Mouse (Mus musculus) forebrain, embryonic 15.5 days (tissue): ENCODE results near the gene Agpat2. TPM values are rescaled to one million over a fixed set of nuclear protein-coding genes. Genes with fewer than 3 reads are reported as not detected.
A peak's percentile ranks its signal among the peaks of the same experiment; 100 is the strongest.

Experiments used
- ATAC-seq: fragments of 200-750 bp; cut with Nextera tagmentation; replicated peaks from 2 replicates; pipeline ENCODE4 v1.8.0; 2017; ENCODE audit warnings: mild to moderate bottlenecking, moderate TSS enrichment, moderate library complexity
- H3K27ac ChIP-seq: fragments of 300-500 bp; sonication (generic); replicated peaks from 2 replicates; pipeline ENCODE4 v1.5.1; 2015; ENCODE audit warnings: mild to moderate bottlenecking, inconsistent platforms
- H3K27me3 ChIP-seq: fragments of 300-500 bp; sonication (generic); 2 replicates; pipeline ENCODE4 v1.6.1; 2015; ENCODE audit warnings: inconsistent platforms
- H3K36me3 ChIP-seq: fragments of 300-500 bp; sonication (generic); 2 replicates; pipeline ENCODE4 v1.6.1; 2015; ENCODE audit warnings: mild to moderate bottlenecking, inconsistent platforms
- H3K4me1 ChIP-seq: fragments of 300-500 bp; sonication (generic); 2 replicates; pipeline ENCODE4 v1.6.1; 2015; ENCODE audit warnings: inconsistent platforms
- H3K4me2 ChIP-seq: fragments of 300-500 bp; sonication (generic); replicated peaks from 2 replicates; pipeline ENCODE4 v1.6.1; 2015; ENCODE audit warnings: mild to moderate bottlenecking, inconsistent platforms
- H3K4me3 ChIP-seq: fragments of 300-500 bp; sonication (generic); 2 replicates; pipeline ENCODE4 v1.5.1; 2015; ENCODE audit warnings: mild to moderate bottlenecking, inconsistent platforms
- H3K9ac ChIP-seq: fragments of 300-500 bp; sonication (generic); replicated peaks from 2 replicates; pipeline ENCODE4 v1.6.1; 2015; ENCODE audit warnings: mild to moderate bottlenecking, inconsistent platforms
- H3K9me3 ChIP-seq: fragments of 300-500 bp; sonication (generic); 2 replicates; pipeline ENCODE4 v1.6.1; 2016; ENCODE audit warnings: inconsistent platforms
- WGBS: fragments of 180-500 bp; shearing (Covaris S2); methylation state at CpG from one replicate; pipeline ENCODE4 v1.1.7; 2015; ENCODE audit warnings: mixed read lengths; 5-methylcytosine and 5-hydroxymethylcytosine counted together
- polyA plus RNA-seq: library from polyadenylated mRNA; unstranded; fragments of >200 nt; fragmentation: Nextera tagmentation; extraction: Ambion mirVana; gene quantifications from 2 replicates; pipeline ENCODE4 v1.2.1, GENCODE M21; 2015

Gene Agpat2
- polyA plus RNA-seq, 1 experiment from 2014 or later, result 3.9 TPM

- 75% methylated on average over 21 of the region's 21 CpGs for WGBS
- H3K4me1 ChIP-seq, result peaks cover 52% of the 10 kb centered on the region
These were observed 31.5 kb upstream of the Agpat2 start for GRCm38 (mm10) chr2:26635489-26636324.

GRCm38 (mm10) chr2:26634629-26635488 is 30.6 kb upstream of the Agpat2 start:
- Histone ChIP-seq H3K36me3 (peaks cover 31% of the 10 kb centered on the region), H3K27ac (no peak overlapping the region), H3K9ac (no peak overlapping the region), H3K9me3 (no peaks in the 10 kb centered on the region), H3K4me1 (peaks cover 60% of the 10 kb centered on the region), H3K4me3 (no peak overlapping the region), H3K4me2 (no peak overlapping the region), H3K27me3 (no peaks in the 10 kb centered on the region)
- ATAC-seq, result no peak
- 71% methylated on average over 12 of the region's 12 CpGs for WGBS

More at GRCm38 (mm10) chr2:26635489-26636324, 31.5 kb upstream of the Agpat2 start:
- no peak overlapping the region for H3K27ac ChIP-seq
- peaks cover 31% of the 10 kb centered on the region for H3K36me3 ChIP-seq
- no peak overlapping the region for H3K9ac ChIP-seq
- no peak overlapping the region for H3K4me2 ChIP-seq
- H3K27me3 ChIP-seq, result no peaks in the 10 kb centered on the region
- H3K4me3 ChIP-seq, result no peak overlapping the region
- no peaks in the 10 kb centered on the region for H3K9me3 ChIP-seq
- no peak for ATAC-seq

GRCm38 (mm10) chr2:26633953-26634530 is 29.8 kb upstream of the Agpat2 start:
- Histone ChIP-seq H3K36me3 (peaks cover 31% of the 10 kb centered on the region), H3K9ac (no peak overlapping the region), H3K9me3 (no peaks in the 10 kb centered on the region), H3K4me3 (no peak overlapping the region), H3K27ac (no peak overlapping the region), H3K4me2 (no peak overlapping the region), H3K4me1 (peaks cover 65% of the 10 kb centered on the region), H3K27me3 (no peaks in the 10 kb centered on the region)
- WGBS, result 70% methylated on average over 4 of the region's 4 CpGs
- ATAC-seq, result no peak; the same call in 1 of the 2 replicates

GRCm38 (mm10) chr2:26632541-26633395 is 28.6 kb upstream of the Agpat2 start:
- Histone ChIP-seq H3K9me3 (no peaks in the 10 kb centered on the region), H3K36me3 (peaks cover 28% of the 10 kb centered on the region), H3K27ac (no peak overlapping the region), H3K27me3 (no peaks in the 10 kb centered on the region), H3K9ac (0 out of 2 replicates have a peak overlapping the region, but pooled peaks have one; percentile 4), H3K4me1 (peaks cover 58% of the 10 kb centered on the region), H3K4me2 (no peak overlapping the region), H3K4me3 (no peak overlapping the region)
- WGBS, result 87% methylated on average over 16 of the region's 16 CpGs
- ATAC-seq, result no peak

GRCm38 (mm10) chr2:26628792-26629437 is 24.7 kb upstream of the Agpat2 start:
- WGBS, result 14% methylated on average over 5 of the region's 5 CpGs
- Histone ChIP-seq H3K27ac (peak overlapping the region; percentile 74), H3K4me1 (peaks cover 52% of the 10 kb centered on the region), H3K4me3 (peak overlapping the region; percentile 71), H3K9me3 (no peaks in the 10 kb centered on the region), H3K36me3 (no peaks in the 10 kb centered on the region), H3K27me3 (no peaks in the 10 kb centered on the region), H3K9ac (peak overlapping the region; percentile 95), H3K4me2 (peak overlapping the region; percentile 72)
- ATAC-seq, result peak; percentile 62

- ATAC-seq, result peak; percentile 84
- Histone ChIP-seq H3K36me3 (no peaks in the 10 kb centered on the region), H3K4me2 (peak within 1 kb of the TSS; percentile 72), H3K4me1 (peaks cover 49% of the 10 kb centered on the region), H3K27me3 (no peaks in the 10 kb centered on the region), H3K9me3 (no peaks in the 10 kb centered on the region), H3K4me3 (peak within 1 kb of the TSS; percentile 71), H3K27ac (peak within 1 kb of the TSS; percentile 74), H3K9ac (peak within 1 kb of the TSS; percentile 95)
- WGBS, result under 1% methylated on average over 45 of the region's 70 CpGs
These were observed 23.9 kb upstream of the Agpat2 start, which contains the start of gene Fam69b for GRCm38 (mm10) chr2:26627921-26628739. Gene Fam69b (plus strand): TSS chr2:26628457.

- Histone ChIP-seq H3K4me2 (no peak overlapping the region), H3K4me3 (no peak overlapping the region), H3K9me3 (no peaks in the 10 kb centered on the region), H3K4me1 (peaks cover 30% of the 10 kb centered on the region), H3K27me3 (no peaks in the 10 kb centered on the region), H3K27ac (no peak overlapping the region), H3K36me3 (no peaks in the 10 kb centered on the region), H3K9ac (no peak overlapping the region)
- ATAC-seq, result no peak
- 66% methylated on average over 3 of the region's 3 CpGs for WGBS
These were observed 21.9 kb upstream of the Agpat2 start for GRCm38 (mm10) chr2:26626081-26626480.

GRCm38 (mm10) chr2:26625419-26625818 is 21.2 kb upstream of the Agpat2 start:
- Histone ChIP-seq H3K9ac (no peak overlapping the region), H3K9me3 (no peaks in the 10 kb centered on the region), H3K27ac (no peak overlapping the region), H3K4me2 (no peak overlapping the region), H3K27me3 (no peaks in the 10 kb centered on the region), H3K4me3 (no peak overlapping the region), H3K36me3 (no peaks in the 10 kb centered on the region), H3K4me1 (peaks cover 23% of the 10 kb centered on the region)
- WGBS, result 83% methylated on average over 3 of the region's 3 CpGs
- no peak for ATAC-seq

GRCm38 (mm10) chr2:26622984-26623383 is 18.8 kb upstream of the Agpat2 start:
- H3K9me3 ChIP-seq, result no peaks in the 10 kb centered on the region
- no peak overlapping the region for H3K4me3 ChIP-seq
- H3K27me3 ChIP-seq, result no peaks in the 10 kb centered on the region
- H3K27ac ChIP-seq, result no peak overlapping the region
- no peaks in the 10 kb centered on the region for H3K36me3 ChIP-seq
- no peak overlapping the region for H3K4me2 ChIP-seq
- WGBS, result 68% methylated on average over 5 of the region's 5 CpGs
- no peak overlapping the region for H3K9ac ChIP-seq
- peaks cover 6% of the 10 kb centered on the region; the same call in 1 of the 2 replicates for H3K4me1 ChIP-seq
- ATAC-seq, result no peak

GRCm38 (mm10) chr2:26621246-26621645 is 17.0 kb upstream of the Agpat2 start:
- no peak for ATAC-seq

More at GRCm38 (mm10) chr2:26621246-26621645, 17.0 kb upstream of the Agpat2 start:
- Histone ChIP-seq H3K4me3 (no peak overlapping the region), H3K4me1 (no peaks in the 10 kb centered on the region), H3K4me2 (no peak overlapping the region), H3K9ac (no peak overlapping the region), H3K36me3 (no peaks in the 10 kb centered on the region), H3K27me3 (no peaks in the 10 kb centered on the region), H3K9me3 (no peaks in the 10 kb centered on the region), H3K27ac (no peak overlapping the region)
- 33% methylated on average over 2 of the region's 2 CpGs for WGBS
